Mouse (Mus musculus): ENCODE data around the gene Stx1a.
A peak's percentile ranks its signal among the peaks of the same experiment; 100 is the strongest.

Gene Stx1a

GRCm38 (mm10) chr5:135086871-135087270 is 63.6 kb downstream of the Stx1a start:
- DNase-seq (ENCODE audit: low spot score), result no peak

- peak; percentile 40 for DNase-seq (ENCODE audit: low spot score)
Observed at GRCm38 (mm10) chr5:135089653-135090052, 66.4 kb downstream of the Stx1a start, which contains the start of gene Mlxipl. TSS of gene Mlxipl (plus strand) at chr5:135089890.
